Mouse (Mus musculus) lung, adult 18-20 months (tissue): ENCODE results near the gene Olfr1214.
"Not testable (repeated sequence)": the region's sequence is repeated elsewhere in the genome, so short reads cannot be mapped to it uniquely, and the experiment has no call there.

Source experiments
- DNase-seq, 2 experiments: peaks; one replicate each; pipeline ENCODE4 v3.0.0; 2022; ENCODE audit warnings: mixed read lengths in 2 of 2

The Olfr1214 gene

DNA sequence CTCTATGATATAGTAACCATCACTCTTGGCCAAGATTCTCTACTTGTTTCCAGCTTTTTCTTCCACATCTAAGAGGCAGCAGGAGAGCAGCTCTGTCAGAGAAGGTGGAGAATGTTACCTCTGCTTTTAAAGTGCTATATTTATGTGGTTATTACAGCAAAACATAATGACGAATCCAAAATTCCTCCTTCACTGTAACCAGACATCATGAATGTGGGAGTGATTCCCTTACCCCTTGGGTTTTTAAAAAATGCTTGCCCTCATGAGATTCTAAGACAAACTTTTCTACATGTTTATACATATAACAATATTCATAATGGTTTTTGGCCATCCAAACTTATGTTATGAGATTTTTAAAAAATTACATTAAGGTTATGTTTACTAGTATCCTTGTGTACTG lies at the start of gene Olfr1214:
Gene Olfr1214 (minus strand): TSS at position 101 of the 400 bp plus-strand sequence.
- no peak for DNase-seq

DNA sequence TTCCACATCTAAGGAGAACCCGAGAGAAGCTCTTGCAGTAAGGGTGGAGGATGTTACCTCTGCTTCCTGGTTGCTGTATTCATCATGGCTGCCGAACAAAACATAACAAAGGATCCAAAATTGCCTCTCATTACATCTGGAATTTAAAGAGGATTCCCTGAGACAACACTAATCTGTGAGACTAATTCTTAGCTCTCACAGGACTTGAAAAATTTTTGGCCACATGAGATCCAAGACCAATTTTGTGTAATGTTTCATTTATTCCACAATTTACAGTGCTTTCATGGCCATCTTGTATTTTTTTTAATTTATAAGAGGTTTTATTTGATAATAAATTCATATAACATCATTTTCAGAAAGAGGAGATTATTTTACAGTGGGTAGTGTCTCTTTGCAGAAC lies 39.5 kb upstream of the Olfr1214 start, which contains the start of gene Olfr1217:
Gene Olfr1217 (minus strand): TSS at position 101 of the 400 bp plus-strand sequence.
- no peak for DNase-seq

DNA sequence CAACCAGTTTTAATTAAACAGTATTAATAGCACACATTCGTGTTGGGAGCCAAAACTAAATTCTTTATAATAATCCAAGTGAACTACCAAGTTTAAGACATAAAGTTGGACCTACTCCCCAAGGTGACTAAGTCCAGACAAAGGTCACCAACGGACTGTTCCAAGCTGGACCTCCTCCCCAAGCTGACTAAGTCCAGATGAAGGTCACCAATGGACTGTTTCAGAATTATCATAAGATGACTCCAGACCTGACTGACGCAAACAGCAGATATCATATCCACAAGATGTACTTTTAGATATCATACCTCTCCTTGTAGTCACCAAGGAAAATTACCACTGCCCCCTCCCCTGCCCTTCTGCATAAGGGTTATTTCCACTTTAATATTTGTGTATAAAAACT lies 29.0 kb upstream of the Olfr1214 start:
- DNase-seq, result not testable (repeated sequence)

DNA sequence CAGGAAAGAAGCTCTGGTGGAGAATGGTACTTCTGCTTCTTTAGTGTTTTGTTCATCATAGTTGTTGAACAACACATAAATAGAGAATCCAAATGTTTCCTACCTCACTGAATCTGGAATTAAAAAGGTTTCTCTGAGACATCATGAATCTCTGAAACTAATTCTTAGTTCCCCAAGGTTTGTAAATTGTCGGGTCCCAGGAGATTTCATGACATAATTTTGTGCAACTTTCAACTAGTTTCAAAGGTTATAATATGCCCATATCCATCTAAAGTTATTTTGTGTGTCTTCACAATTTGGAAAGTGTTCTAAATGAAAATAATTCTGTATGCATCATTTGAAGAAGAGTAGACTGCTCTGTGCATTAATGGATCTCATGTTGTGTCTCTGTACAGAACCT lies 25.8 kb upstream of the Olfr1214 start, which contains the start of gene Olfr1216:
Gene Olfr1216 (minus strand): TSS at position 101 of the 400 bp plus-strand sequence.
- no peak for DNase-seq

DNA sequence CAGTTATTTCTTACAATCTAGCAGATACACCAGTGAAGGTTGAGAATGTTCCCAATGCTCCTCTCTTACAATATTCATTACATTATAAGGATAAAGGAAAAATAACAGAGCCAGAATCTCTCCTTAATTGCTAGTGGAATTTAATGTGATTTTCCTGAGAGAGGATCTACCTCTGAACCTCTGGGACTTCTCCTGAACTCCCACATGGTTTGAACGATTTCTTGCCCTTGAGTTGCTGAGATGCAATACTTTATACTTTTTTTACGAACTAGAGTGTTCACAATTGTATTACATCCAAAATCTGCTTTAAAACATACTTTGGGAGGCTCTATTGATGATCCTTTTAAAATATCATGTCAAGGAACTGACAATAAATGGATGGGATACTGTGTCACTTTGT lies 14.4 kb upstream of the Olfr1214 start, which contains the start of gene Olfr1215:
Gene Olfr1215 (minus strand): TSS at position 101 of the 400 bp plus-strand sequence.
- no peak for DNase-seq

DNA sequence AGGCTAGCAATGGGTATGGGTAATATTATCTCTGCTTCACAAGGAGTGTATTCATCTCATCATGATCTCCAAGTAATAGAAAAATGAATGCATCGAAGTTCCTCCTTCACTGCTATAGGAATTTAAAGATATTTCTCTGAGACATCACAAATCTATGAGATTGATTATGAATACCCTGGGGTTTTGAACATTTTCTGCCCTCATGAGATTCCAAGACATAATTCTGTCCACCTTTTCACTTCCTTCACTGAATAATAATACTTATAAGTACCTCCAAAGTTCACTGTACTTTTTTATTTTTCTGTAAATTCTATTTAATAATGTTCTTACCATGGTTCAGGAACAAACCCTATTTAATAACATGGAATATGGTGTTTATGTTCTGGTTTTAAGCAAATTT lies 12.3 kb downstream of the Olfr1214 start, which contains the start of gene Gm13762:
Gene Gm13762 (minus strand): TSS at position 101 of the 400 bp plus-strand sequence.
- DNase-seq, result no peak

DNA sequence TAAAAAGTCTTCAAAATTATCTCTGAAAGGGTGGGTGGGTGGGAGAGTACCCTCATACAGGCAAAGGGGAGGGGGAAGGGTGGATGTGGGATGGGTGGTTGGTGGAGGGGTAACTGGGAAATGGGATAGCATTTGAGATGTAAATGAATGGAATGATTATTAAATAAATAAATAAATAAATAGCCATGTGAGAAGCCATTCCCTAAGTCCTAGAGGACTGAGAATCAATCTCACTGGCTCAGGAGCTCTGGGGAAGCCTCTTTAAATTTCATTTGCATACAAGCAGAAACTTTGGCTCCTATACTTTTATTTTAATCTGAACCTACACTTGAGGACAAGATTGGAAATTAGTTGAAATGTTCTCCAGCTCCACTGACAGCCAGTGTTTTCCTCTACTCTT lies 38.8 kb downstream of the Olfr1214 start, which contains the start of gene Olfr1212:
Gene Olfr1212 (plus strand): TSS at position 301 of the 400 bp plus-strand sequence.
- no peak for DNase-seq

DNA sequence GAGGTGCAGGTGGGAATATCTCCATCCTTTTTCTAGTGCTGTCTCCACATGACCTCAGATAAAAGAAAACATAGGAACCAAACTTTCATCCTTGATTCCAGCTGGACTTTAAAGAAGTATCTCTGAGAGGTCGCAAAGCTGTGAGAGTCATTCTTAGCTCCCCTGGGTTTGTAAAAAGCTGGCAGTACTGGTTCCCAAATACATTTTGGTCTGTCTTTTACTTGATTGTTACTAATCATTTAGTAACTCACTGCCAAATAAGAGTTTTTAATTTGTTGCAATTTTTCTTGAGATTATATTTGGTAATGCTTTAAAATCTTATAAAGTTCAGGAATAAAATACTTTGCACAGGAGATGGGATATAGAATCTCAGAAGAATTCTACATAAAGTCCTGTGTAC lies 54.4 kb downstream of the Olfr1214 start, which contains the start of gene Olfr1211:
Gene Olfr1211 (minus strand): TSS at position 101 of the 400 bp plus-strand sequence.
- no peak for DNase-seq
